Mouse (Mus musculus): ENCODE data around the gene 4930539E08Rik. TPM values are rescaled to one million over a fixed set of nuclear protein-coding genes. Genes with fewer than 3 reads are reported as not detected.

Gene 4930539E08Rik
- 4.4 and 4.8 TPM in 2 replicates for polyA plus RNA-seq (2015; fragmentation: Nextera tagmentation; extraction: Ambion mirVana)

DNA sequence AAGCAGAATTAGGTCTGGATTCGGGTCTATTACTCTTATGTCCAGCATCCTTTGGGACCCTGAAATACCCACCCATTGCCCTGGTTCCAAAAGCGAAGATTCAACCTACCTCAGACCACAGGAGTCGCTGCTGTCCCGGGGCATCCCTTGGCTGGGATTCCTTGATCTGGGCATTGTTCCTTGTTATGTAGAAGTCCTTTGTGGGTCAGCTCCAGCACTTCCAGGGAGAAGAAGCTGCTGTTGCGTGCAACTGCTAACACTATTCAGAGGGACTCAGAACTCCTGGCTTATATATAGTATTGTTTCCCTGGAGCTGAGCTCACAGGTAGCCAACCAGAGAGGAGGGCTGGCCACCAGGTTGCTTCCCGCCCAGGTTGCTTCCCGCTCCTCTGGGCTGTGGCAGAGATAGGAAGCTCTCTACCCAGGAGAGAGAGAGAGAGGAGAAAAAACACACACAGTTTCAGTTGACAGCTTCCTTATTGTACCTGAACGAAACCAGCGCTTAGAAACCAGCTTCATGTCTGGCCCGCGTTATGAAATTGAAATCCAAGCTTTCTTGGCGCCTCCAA, at the start of gene 4930539E08Rik:
Gene 4930539E08Rik (minus strand): TSS at position 265 of the 569 bp plus-strand sequence.
- Histone ChIP-seq H3K4me3 (replicated peaks) (peak within 1 kb of the TSS; percentile 25), H3K9me3 (no peaks in the 10 kb centered on the region), H3K4me2 (replicated peaks) (peak within 1 kb of the TSS; percentile 47), H3K4me1 (replicated peaks) (0 out of 2 replicates have a peak, but pooled peaks cover 5% of the 10 kb centered on the region), H3K36me3 (no peaks in the 10 kb centered on the region), H3K27me3 (replicated peaks) (no peaks in the 10 kb centered on the region), H3K27ac (peak within 1 kb of the TSS; percentile 77), H3K9ac (peak within 1 kb of the TSS; percentile 34)
- 52% methylated on average over 12 of the region's 12 CpGs for WGBS
- peak; percentile 83 for ATAC-seq

DNA sequence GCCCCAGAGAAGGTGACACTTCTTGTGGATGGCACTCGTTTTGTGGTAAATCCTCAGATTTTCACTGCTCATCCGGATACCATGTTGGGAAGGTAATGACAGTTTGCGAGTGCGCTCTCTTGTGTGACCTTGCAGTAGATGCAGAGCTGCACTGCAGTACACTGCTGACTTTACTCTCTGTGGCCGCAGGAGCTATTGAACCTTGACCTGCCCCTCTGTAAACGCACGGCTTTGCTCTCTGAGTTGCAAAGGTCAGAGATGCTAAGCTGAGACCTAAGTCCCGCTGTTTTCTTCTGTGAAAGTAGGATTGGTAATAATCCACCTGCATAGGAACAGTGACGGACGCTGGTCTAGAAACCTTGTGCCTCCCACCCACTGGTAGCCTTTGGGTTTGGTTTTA, 46.5 kb upstream of the 4930539E08Rik start:
- H3K9ac ChIP-seq = no peak overlapping the region
- no peak for ATAC-seq
- H3K4me2 ChIP-seq (replicated peaks) = no peak overlapping the region
- peaks cover 48% of the 10 kb centered on the region for H3K36me3 ChIP-seq
- no peak overlapping the region for H3K4me3 ChIP-seq (replicated peaks)
- no peaks in the 10 kb centered on the region for H3K9me3 ChIP-seq
- no peaks in the 10 kb centered on the region for H3K27me3 ChIP-seq (replicated peaks)
- 0 out of 2 replicates have a peak, but pooled peaks cover 9% of the 10 kb centered on the region for H3K4me1 ChIP-seq (replicated peaks)
- H3K27ac ChIP-seq = no peak overlapping the region
- 80% methylated on average over 10 of the region's 10 CpGs for WGBS

DNA sequence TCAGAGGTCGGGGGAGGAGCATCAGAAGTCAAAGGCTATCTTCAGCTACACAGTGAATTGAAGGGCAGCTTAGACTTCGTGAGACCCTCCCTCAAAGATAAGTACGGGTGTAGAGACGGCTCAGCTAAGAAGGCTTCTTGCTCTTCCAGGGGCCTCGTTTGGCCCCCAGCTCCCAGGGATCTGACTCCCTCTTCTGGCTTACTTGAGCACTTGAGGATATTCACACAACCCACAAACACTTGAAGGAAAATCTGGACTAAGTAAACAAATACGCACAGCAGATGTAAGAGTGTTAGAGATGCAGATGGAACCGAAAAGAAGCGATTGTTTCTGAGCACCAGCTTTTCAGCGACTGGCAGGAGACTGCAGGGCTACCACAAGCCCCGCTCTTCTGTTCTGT, 45.5 kb upstream of the 4930539E08Rik start:
- Histone ChIP-seq H3K27ac (no peak overlapping the region), H3K4me2 (replicated peaks) (no peak overlapping the region), H3K9ac (no peak overlapping the region), H3K9me3 (no peaks in the 10 kb centered on the region), H3K27me3 (replicated peaks) (no peaks in the 10 kb centered on the region), H3K4me3 (replicated peaks) (no peak overlapping the region), H3K4me1 (replicated peaks) (0 out of 2 replicates have a peak, but pooled peaks cover 9% of the 10 kb centered on the region), H3K36me3 (peaks cover 38% of the 10 kb centered on the region)
- no peak for ATAC-seq
- WGBS = 50% methylated on average over 10 of the region's 10 CpGs

DNA sequence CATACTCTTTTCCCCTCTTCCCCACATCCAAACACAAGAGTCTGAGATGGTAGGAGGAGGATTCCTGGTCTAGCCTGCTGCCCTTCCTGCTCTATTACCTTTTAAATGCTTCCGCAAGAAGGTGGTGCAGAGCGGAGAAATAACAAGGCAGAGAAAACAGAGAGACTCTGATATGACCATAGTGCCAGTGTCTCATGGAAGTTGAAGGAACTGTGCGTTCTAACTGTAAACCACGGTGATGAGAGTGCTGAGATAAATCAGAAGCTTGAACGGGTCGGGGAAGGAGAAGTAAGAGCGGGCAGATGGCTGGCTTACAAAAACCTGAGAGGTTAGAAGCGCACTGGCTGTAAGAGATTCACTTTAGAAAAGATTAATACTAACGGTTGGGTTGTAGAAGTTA, 39.3 kb upstream of the 4930539E08Rik start:
- Histone ChIP-seq H3K4me1 (replicated peaks) (peaks cover 18% of the 10 kb centered on the region), H3K9me3 (no peaks in the 10 kb centered on the region), H3K9ac (no peak overlapping the region), H3K36me3 (no peaks in the 10 kb centered on the region), H3K27me3 (replicated peaks) (no peaks in the 10 kb centered on the region), H3K4me3 (replicated peaks) (no peak overlapping the region), H3K27ac (no peak overlapping the region), H3K4me2 (replicated peaks) (no peak overlapping the region; the same call in 1 of the 2 replicates)
- ATAC-seq = no peak
- WGBS = 88% methylated on average over 9 of the region's 9 CpGs

DNA sequence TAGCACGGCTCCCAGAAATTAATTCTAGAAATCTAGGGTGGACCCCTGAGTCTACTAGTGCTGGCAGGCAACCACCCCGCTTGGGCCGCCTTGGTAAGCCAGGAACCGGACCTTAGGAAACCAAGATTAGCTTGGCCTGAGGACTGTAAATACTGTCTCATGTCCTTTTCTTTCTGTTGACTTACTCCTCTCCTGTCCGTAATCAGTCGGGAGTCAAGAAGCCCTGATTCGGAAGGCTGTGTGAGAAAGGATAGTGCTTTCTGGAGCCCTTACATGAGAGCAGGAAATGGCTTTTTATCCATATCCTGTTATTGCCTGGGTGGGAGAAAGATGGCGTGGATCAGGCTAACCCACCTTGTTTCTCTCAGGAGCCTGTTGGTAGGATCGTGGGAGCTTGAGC, 38.1 kb upstream of the 4930539E08Rik start:
- Histone ChIP-seq H3K36me3 (no peaks in the 10 kb centered on the region), H3K27me3 (replicated peaks) (no peaks in the 10 kb centered on the region), H3K9ac (peak overlapping the region; percentile 92), H3K27ac (0 out of 2 replicates have a peak overlapping the region, but pooled peaks have one; percentile 29), H3K4me1 (replicated peaks) (peaks cover 18% of the 10 kb centered on the region), H3K9me3 (no peaks in the 10 kb centered on the region), H3K4me2 (replicated peaks) (peak overlapping the region; percentile 79), H3K4me3 (replicated peaks) (peak overlapping the region; percentile 73)
- no peak for ATAC-seq
- WGBS = 8% methylated on average over 9 of the region's 9 CpGs

DNA sequence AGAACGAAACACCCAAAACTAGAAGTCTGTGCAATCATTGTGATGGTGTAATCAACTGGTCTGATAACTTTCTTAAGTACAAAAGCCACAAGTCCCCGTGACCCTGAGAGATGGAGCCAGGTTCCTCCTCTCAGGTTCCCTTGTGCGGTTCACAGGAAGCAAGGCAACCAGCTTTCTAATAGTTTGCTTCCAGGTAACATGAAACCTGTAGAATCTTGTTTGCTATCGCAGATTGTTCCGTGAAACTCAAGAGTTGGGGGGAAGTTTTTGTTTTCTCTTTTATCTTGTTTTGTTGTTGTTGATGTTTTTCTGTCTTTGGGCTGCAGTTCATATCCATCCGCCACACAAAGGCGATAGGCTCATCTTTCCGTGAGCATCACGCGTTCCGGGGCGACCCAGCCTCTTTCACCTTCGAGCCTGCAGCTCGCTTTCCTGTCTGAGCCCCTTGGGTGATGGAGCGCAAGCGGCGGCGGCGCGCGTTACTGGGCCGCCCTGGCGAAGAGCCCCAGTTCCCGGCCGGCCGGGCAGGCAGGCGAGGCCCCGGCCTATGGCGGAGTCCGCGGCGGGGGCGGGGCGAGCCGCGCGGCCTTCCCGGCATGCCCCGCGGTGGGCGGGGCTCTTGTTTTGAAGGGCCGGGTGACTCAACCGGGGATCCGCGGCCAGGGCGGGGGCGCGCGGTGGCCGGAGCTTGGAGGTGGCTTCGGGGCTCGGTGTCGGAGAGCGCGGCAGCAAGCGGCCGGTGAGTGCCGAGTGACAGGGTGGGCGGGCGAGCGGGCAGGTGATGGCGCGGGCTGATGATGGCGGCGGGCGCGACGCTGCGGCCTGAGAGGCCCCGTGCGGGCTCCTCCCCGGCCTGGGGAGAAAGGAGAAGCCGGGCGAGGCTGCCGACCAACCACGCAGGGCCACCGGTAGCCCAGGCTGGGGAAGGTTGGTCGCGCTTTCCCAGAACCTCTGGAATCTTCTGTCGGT, 37.0 kb upstream of the 4930539E08Rik start, which contains the start of gene Kctd20:
Gene Kctd20 (plus strand): TSS at position 120 of the 969 bp plus-strand sequence.
- no peaks in the 10 kb centered on the region for H3K9me3 ChIP-seq
- no peaks in the 10 kb centered on the region for H3K27me3 ChIP-seq (replicated peaks)
- peak within 1 kb of the TSS; percentile 97 for H3K27ac ChIP-seq
- no peaks in the 10 kb centered on the region for H3K36me3 ChIP-seq
- H3K4me3 ChIP-seq (replicated peaks) = peak within 1 kb of the TSS; percentile 73
- H3K4me2 ChIP-seq (replicated peaks) = peak within 1 kb of the TSS; percentile 79
- ATAC-seq = peak; percentile 95
- H3K9ac ChIP-seq = peak within 1 kb of the TSS; percentile 92
- WGBS = under 1% methylated on average over 72 of the region's 80 CpGs
- H3K4me1 ChIP-seq (replicated peaks) = peaks cover 14% of the 10 kb centered on the region

DNA sequence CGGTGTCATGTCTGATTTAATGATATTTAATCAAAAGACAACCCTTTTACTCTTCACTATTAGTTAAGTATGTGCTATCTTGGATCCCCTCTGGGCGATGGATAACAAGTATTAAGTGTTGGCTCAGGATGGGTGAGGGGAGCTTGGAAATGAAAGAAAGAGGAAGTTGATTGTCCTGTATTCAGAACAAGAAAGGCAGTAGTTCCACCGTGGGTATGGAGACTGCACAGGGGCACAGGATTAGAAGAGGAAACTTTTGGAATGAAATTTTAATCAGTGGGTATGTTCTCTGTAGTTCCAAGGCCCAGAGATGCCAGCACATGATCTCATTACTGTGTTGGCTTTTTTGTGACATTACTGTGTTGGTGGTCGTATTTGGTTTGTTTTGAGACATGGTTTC, 35.6 kb upstream of the 4930539E08Rik start:
- no peak overlapping the region for H3K4me2 ChIP-seq (replicated peaks)
- H3K36me3 ChIP-seq = no peaks in the 10 kb centered on the region
- H3K4me1 ChIP-seq (replicated peaks) = peaks cover 14% of the 10 kb centered on the region
- ATAC-seq = no peak
- no peak overlapping the region for H3K27ac ChIP-seq
- H3K27me3 ChIP-seq (replicated peaks) = no peaks in the 10 kb centered on the region
- WGBS = 71% methylated on average over 4 of the region's 4 CpGs
- no peak overlapping the region for H3K9ac ChIP-seq
- no peaks in the 10 kb centered on the region for H3K9me3 ChIP-seq
- no peak overlapping the region for H3K4me3 ChIP-seq (replicated peaks)

DNA sequence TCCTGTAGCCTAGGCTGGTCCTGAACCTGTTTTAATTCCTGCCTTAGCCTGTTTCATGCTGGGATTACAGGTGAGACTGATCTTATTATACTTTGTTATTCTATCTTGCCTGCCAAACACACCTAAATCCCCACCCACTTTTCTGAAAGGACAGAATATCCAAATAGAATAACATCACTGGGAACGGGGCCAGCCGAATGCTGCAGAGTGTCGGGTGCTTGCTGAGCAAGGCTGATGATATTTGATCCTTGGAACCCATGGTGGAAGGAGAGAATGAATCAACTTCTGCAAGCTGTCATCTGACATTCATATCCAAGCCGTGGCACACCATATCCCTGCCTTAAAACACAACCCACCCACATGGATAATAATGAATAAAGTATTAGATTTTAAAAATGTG, 33.5 kb upstream of the 4930539E08Rik start:
- H3K4me1 ChIP-seq (replicated peaks) = peaks cover 10% of the 10 kb centered on the region
- no peak overlapping the region for H3K4me2 ChIP-seq (replicated peaks)
- no peak overlapping the region for H3K4me3 ChIP-seq (replicated peaks)
- WGBS = 56% methylated on average over 4 of the region's 4 CpGs
- no peak for ATAC-seq
- H3K36me3 ChIP-seq = no peaks in the 10 kb centered on the region
- no peak overlapping the region for H3K9ac ChIP-seq
- no peaks in the 10 kb centered on the region for H3K27me3 ChIP-seq (replicated peaks)
- no peaks in the 10 kb centered on the region for H3K9me3 ChIP-seq
- H3K27ac ChIP-seq = no peak overlapping the region

DNA sequence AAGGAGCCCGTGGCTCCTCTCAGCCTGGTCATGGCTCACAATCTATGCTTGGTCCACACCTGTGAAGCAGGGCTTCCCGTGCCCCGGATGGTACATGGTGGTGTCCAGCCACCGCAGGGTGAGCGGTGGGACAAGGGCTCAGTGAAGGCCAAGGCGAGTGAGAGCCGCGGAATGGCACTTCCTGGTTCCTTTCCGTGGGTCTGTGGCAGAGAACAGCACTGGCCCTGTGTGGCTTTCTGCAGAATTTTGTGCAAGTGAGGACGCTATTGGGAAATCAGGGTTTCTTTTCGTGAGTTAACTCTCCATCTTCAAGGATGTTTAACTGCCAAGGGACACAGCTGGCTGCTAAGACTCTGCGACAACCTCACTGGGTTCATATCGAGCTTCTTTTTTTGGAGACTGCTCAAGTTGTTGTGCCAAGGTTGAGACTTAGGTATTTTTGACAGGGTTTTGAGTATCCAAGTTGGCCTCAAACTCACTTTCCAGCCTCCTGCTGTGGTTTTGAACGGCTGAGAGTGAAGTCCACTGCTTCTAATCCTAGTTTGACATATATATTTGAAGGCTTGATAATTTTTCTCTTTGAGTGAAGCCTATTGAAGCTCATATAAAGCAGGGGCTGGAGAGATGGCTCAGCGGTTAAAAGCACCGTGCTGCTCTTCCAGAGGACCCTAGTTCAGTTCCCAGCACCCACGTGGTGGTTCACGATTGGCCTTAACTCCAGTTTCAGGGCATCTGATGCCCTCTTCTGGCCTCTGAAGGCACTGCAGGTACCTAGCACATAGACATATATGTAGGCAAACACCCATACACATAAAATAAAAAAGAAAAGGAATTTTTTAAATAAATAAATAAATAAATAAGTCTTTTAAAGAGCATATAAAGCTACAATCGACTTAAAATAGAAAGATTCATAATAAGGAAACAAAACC, 32.2 kb upstream of the 4930539E08Rik start:
- H3K27me3 ChIP-seq (replicated peaks) = no peaks in the 10 kb centered on the region
- H3K36me3 ChIP-seq = no peaks in the 10 kb centered on the region
- no peak for ATAC-seq
- peaks cover 6% of the 10 kb centered on the region for H3K4me1 ChIP-seq (replicated peaks)
- no peak overlapping the region for H3K27ac ChIP-seq
- 91% methylated on average over 19 of the region's 19 CpGs for WGBS
- no peak overlapping the region for H3K9ac ChIP-seq
- no peak overlapping the region for H3K4me3 ChIP-seq (replicated peaks)
- H3K9me3 ChIP-seq = no peaks in the 10 kb centered on the region
- H3K4me2 ChIP-seq (replicated peaks) = no peak overlapping the region

DNA sequence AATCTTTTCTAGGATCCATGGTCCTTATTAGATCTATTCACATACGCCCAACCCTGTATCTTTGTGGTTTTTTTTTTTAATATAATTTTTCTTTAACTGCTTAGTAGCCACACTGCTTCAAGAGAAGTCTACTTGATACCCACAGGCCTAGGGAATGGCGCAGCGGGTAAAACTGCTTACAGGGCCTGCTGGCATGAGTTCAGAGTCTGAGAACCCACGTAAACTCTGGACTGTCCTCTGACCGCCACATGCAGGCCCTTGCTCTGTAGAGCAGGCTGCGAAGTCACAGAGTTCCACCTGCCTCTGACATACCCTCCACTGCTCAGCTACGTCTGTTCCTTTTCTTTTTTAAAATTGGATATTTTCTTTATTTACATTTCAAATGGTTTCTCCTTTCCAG, 29.4 kb upstream of the 4930539E08Rik start:
- no peak overlapping the region for H3K4me3 ChIP-seq (replicated peaks)
- no peak overlapping the region for H3K9ac ChIP-seq
- no peaks in the 10 kb centered on the region for H3K36me3 ChIP-seq
- ATAC-seq = no peak
- no peak overlapping the region for H3K4me2 ChIP-seq (replicated peaks)
- no peak overlapping the region for H3K27ac ChIP-seq
- H3K9me3 ChIP-seq = no peaks in the 10 kb centered on the region
- H3K4me1 ChIP-seq (replicated peaks) = no peaks in the 10 kb centered on the region
- no peaks in the 10 kb centered on the region for H3K27me3 ChIP-seq (replicated peaks)
- WGBS = 88% methylated on average over 7 of the region's 7 CpGs

DNA sequence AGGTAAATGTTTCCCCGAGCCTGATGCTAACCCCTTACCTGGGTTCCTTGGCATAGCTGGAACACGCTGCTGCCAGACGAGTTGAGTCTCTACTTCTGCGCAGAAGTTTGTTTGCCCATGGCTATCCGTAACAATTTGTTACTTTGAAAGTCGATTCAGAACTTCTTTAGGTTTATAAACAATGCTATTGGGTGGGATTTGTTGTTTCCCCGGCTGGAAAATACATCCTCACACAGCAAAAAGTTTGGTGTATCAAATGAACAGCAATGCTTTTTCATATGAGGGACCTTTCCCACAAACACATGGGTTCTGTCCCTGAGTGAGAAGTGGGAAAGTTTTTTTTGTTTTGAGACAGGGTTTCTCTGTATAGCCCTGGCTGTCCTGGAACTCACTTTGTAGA, 28.6 kb upstream of the 4930539E08Rik start, which contains the start of gene Pxt1:
Gene Pxt1 (minus strand): TSS at position 101 of the 400 bp plus-strand sequence.
- H3K27ac ChIP-seq = no peak within 1 kb of the TSS
- no peaks in the 10 kb centered on the region for H3K36me3 ChIP-seq
- no peak within 1 kb of the TSS for H3K4me3 ChIP-seq (replicated peaks)
- H3K4me1 ChIP-seq (replicated peaks) = no peaks in the 10 kb centered on the region
- no peaks in the 10 kb centered on the region for H3K9me3 ChIP-seq
- H3K9ac ChIP-seq = no peak within 1 kb of the TSS
- no peak for ATAC-seq
- 84% methylated on average over 7 of the region's 7 CpGs for WGBS
- no peak within 1 kb of the TSS for H3K4me2 ChIP-seq (replicated peaks)
- no peaks in the 10 kb centered on the region for H3K27me3 ChIP-seq (replicated peaks)
